Mouse (Mus musculus) Patski (cell line): ENCODE results near the gene Cfap36. TPM values are rescaled to one million over a fixed set of nuclear protein-coding genes. Genes with fewer than 3 reads are reported as not detected.

ENCODE experiments used
- ATAC-seq: fragments of 100-300 bp; one replicate; pipeline ENCODE4 v1.8.0; 2021
- CTCF ChIA-PET: fragments of 350-600 bp; sonication (Branson Sonifier 250); formaldehyde crosslinking; loops from one replicate; lab custom pipeline; 2022; ENCODE audit warnings: inconsistent platforms; lab: Charles Lee
- POLR2A ChIA-PET: fragments of 350-600 bp; sonication (Branson Sonifier 250); formaldehyde crosslinking; loops from one replicate; lab custom pipeline; 2022; ENCODE audit warnings: antibody characterized with exemption, inconsistent platforms; lab: Charles Lee
- DNase-seq: peaks from one replicate; pipeline ENCODE4 v3.0.0-alpha.2; 2011; ENCODE audit warnings: low read depth, low spot score
- H3K27me3 ChIP-seq: fragments of 371-371 bp; one replicate; pipeline ENCODE4 v1.5.1; 2021
- CTCF ChIP-seq: fragments of 100-300 bp; IDR thresholded peaks from one replicate; pipeline ENCODE4 v1.5.1; 2021
- in situ Hi-C: fragments of 300-500 bp; cut with MboI; formaldehyde crosslinking; loops from 3 replicates; pipeline ENCODE4 v1.11.1; 2018; ENCODE audit warnings: low pct_unique_long_range_greater_than_20kb, mixed read lengths
- polyA plus RNA-seq: library from polyadenylated mRNA; unstranded; gene quantifications from one replicate; pipeline ENCODE4 v1.2.3, GENCODE M21; 2021

Cfap36 gene
- 107 TPM for polyA plus RNA-seq

- no peaks in the 10 kb centered on the region for H3K27me3 ChIP-seq
- DNase-seq (peak; percentile 74), ATAC-seq (peak; percentile 100)
- ChIA-PET CTCF (interaction anchor here (1.2 kb wide), 2 partner anchors 13 to 169 kb away, joined by 3 read pairs; no protein-coding TSS in a partner anchor), POLR2A (interaction anchor here (0.6 to 1.6 kb wide), 3 partner anchors 21 to 259 kb away, joined by 4 to 8 read pairs (median 4); no protein-coding TSS in a partner anchor)
- in situ Hi-C loops = no loop called here
- no peak for TF ChIP-seq CTCF
These were observed at the start of gene Cfap36 for GRCm38 (mm10) chr11:29246883-29247650. Gene Cfap36, minus strand, starts transcription at chr11:29247409.

- peaks cover 27% of the 10 kb centered on the region for H3K27me3 ChIP-seq
- ChIA-PET CTCF (no interaction called here), POLR2A (no interaction called here)
- ATAC-seq (no peak), DNase-seq (no peak)
- in situ Hi-C loops = no loop called here
- TF ChIP-seq CTCF = no peak
These were observed 40.1 kb upstream of the Cfap36 start for GRCm38 (mm10) chr11:29287305-29287704.

GRCm38 (mm10) chr11:29286040-29286439 is 38.8 kb upstream of the Cfap36 start:
- no peak for TF ChIP-seq CTCF
- no peak for ATAC-seq
- peaks cover 27% of the 10 kb centered on the region for H3K27me3 ChIP-seq
- no peak for DNase-seq
- POLR2A ChIA-PET = no interaction called here
- CTCF ChIA-PET = no interaction called here
- in situ Hi-C loops = no loop called here

DNA sequence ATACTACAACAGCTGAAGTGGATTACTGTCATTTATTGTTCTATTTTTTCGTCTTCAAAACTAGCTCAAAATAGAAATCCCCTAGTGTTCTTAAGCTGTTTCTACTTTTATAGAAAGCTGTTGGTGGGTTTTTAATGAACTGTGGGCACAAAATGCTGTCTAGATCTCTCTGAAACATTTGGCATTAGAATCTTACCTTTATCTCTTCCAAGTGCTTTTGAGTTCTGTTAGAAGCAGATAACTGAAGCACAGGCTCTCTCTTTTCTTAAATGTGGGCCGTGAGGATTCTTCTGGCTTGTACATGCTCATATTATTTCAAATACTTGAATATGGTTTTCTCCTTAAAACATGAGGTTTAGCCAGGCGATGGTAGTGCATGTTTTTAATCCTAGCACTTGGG is 27.5 kb upstream of the Cfap36 start:
- DNase-seq (no peak), ATAC-seq (no peak)
- ChIA-PET POLR2A (no interaction called here), CTCF (no interaction called here)
- no peak for TF ChIP-seq CTCF
- in situ Hi-C loops = loop anchor here (10.0 to 25.0 kb wide), 2 partner anchors 213 to 610 kb away; no protein-coding TSS in a partner anchor
- H3K27me3 ChIP-seq = peaks cover 29% of the 10 kb centered on the region

GRCm38 (mm10) chr11:29267824-29268223 is 20.6 kb upstream of the Cfap36 start:
- in situ Hi-C loops = loop anchor here (5.0 to 25.0 kb wide), 2 partner anchors 219 to 444 kb away; no protein-coding TSS in a partner anchor
- ChIA-PET POLR2A (no interaction called here), CTCF (interaction anchor here (0.7 to 0.9 kb wide), 3 partner anchors 17 to 610 kb away, joined by 3 read pairs; no protein-coding TSS in a partner anchor)
- DNase-seq = no peak
- peak; percentile 82 for TF ChIP-seq CTCF
- peaks cover 14% of the 10 kb centered on the region for H3K27me3 ChIP-seq
- peak; percentile 60 for ATAC-seq

DNA sequence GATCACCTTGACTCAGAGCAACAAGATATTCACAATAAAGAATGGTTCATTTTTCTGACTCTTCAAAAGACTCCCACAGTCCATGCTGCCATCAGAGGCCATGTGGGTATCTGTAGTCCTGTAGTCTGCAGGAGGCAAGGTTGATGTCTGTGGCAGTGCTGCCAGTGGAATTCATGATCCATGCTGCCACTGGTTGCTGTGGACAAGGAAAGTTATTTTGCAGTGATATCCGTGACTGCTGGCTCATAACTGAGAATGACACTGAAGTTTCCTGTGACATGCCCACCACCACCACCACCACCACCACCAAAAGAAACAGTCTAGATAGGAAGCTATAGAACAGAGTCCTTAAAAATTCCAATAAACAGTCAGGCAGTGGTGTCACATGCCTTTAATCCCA is 7.4 kb upstream of the Cfap36 start:
- POLR2A ChIA-PET = no interaction called here
- no peak for TF ChIP-seq CTCF
- CTCF ChIA-PET = no interaction called here
- DNase-seq = no peak
- in situ Hi-C loops = loop anchor here (25.0 kb wide), 1 partner anchor 233 kb away; no protein-coding TSS in a partner anchor
- ATAC-seq = no peak
- H3K27me3 ChIP-seq = peaks cover 20% of the 10 kb centered on the region

DNA sequence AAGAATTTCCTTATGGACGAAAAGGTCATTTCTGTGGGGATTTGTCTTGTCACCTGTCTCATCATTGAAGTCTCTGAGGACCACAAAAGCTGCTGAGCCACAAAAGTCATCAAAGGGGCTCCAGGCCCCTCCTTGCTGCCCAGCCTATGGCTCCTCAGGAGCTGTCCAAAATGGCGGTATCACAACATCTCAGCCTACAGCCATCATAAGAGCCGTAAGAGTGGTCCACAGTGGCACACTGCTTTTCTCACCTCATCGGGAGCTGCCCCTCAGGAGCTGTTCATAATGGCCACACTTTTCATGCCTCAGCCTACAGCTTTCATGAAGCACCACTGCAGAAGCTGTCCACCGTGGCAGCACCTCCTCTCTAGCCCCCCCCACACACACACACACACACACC is 1.2 kb upstream of the Cfap36 start:
- POLR2A ChIA-PET = no interaction called here
- no peak for DNase-seq
- no peak for TF ChIP-seq CTCF
- no peak for ATAC-seq
- in situ Hi-C loops = no loop called here
- H3K27me3 ChIP-seq = no peaks in the 10 kb centered on the region
- CTCF ChIA-PET = no interaction called here

DNA sequence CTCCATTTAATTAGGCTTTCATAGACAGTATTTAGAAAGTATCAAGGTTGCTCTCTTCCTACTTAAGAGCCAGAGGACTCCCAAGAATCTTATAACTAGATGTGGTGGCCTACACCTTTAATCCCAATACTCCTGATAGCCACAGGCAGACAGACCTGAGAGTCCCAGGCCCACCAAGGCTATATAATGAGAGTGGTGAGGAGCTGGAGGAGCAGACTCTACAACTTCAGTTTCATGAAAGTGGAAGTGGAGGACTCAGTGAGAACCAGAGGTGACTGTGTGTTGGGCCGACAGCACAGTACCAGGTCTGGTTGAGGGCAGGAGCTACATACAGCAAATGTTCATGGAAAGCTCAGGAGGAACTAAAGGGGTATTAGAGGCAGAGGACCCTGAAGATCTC is 516 bp upstream of the Cfap36 start:
- H3K27me3 ChIP-seq = no peaks in the 10 kb centered on the region
- POLR2A ChIA-PET = interaction anchor here (0.6 kb wide), 1 partner anchor 237 kb away, joined by 4 read pairs; no protein-coding TSS in a partner anchor
- DNase-seq = no peak
- CTCF ChIA-PET = interaction anchor here (1.2 kb wide), 1 partner anchor 13 kb away, joined by 3 read pairs; no protein-coding TSS in a partner anchor
- ATAC-seq = no peak
- in situ Hi-C loops = no loop called here
- TF ChIP-seq CTCF = no peak

DNA sequence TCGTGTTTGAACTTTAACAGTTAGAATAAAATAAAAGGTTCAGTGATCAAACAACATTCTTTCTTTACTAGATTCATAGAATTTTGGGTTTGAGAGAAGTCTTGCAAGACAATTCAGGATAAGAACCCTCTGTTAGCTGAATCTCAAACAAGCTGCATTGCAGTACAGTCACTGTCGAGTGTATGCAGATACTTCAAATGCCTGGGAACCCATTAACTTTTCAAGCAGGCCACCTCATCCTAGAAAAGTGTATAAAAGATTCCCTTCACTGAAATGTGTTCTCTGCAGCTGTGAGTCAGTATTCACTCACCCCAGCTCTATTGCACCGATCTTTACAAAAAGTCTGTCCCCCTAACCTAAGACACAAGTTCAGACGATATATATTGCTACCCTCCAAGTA is 1.2 kb downstream of the Cfap36 start:
- CTCF ChIA-PET = interaction anchor here (1.0 to 1.2 kb wide), 2 partner anchors 11 to 168 kb away, joined by 3 read pairs; no protein-coding TSS in a partner anchor
- H3K27me3 ChIP-seq = no peaks in the 10 kb centered on the region
- TF ChIP-seq CTCF = no peak
- no peak for DNase-seq
- peak; percentile 11 for ATAC-seq
- POLR2A ChIA-PET = interaction anchor here (0.7 to 1.6 kb wide), 3 partner anchors 12 to 260 kb away, joined by 3 to 8 read pairs (median 4); no protein-coding TSS in a partner anchor
- in situ Hi-C loops = no loop called here

GRCm38 (mm10) chr11:29241961-29242360 is 5.2 kb downstream of the Cfap36 start:
- DNase-seq = no peak
- POLR2A ChIA-PET = no interaction called here
- in situ Hi-C loops = no loop called here
- no peak for TF ChIP-seq CTCF
- no peak for ATAC-seq
- H3K27me3 ChIP-seq = no peaks in the 10 kb centered on the region
- CTCF ChIA-PET = no interaction called here

DNA sequence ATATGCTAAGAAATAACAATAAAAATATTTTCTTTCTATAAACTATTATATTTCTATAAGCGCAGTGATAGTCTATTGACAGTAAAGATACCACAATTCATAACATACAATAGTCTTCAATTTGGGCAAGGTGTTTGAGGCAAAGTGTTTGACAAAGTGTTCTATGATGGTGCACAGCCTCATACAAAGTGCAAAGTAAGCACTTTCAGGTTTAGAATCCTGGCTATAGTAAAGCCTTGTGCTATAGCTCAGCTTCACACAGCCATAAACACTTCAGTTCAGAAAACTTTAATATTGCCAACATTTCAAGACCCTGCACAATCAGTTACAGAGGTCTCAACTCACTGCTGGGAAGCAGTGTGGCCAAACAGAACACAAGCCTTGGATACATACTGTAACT is 7.9 kb downstream of the Cfap36 start:
- no peak for DNase-seq
- ATAC-seq = no peak
- CTCF ChIA-PET = no interaction called here
- in situ Hi-C loops = no loop called here
- POLR2A ChIA-PET = no interaction called here
- TF ChIP-seq CTCF = no peak
- no peaks in the 10 kb centered on the region for H3K27me3 ChIP-seq
